Mouse (Mus musculus) kidney, embryonic 16.5 days (tissue): ENCODE measurements at regions not wholly inside any gene's neighbourhood (a gene's known extent, or its start where the extent isn't known, plus 50 kb on each side); places are given as distances from the start of the nearest gene placed in this dataset.

Experiments
- ATAC-seq: fragments of 200-750 bp; cut with Nextera tagmentation; 2 replicates; pipeline ENCODE4 v1.8.0; 2017; ENCODE audit warnings: moderate TSS enrichment; ENCODE audit not compliant: low FRiP score, low TSS enrichment
- H3K27ac ChIP-seq: fragments of 300-500 bp; sonication (generic); 2 replicates; pipeline ENCODE4 v1.5.1; 2014; ENCODE audit warnings: low read length
- H3K27me3 ChIP-seq: fragments of 300-500 bp; sonication (generic); 2 replicates; pipeline ENCODE4 v1.6.1; 2014; ENCODE audit warnings: low read length, control low read depth, mixed read lengths; ENCODE audit not compliant: insufficient read depth
- H3K36me3 ChIP-seq: fragments of 300-500 bp; sonication (generic); 2 replicates; pipeline ENCODE4 v1.6.1; 2014; ENCODE audit warnings: low read length, control low read depth, mixed read lengths; ENCODE audit not compliant: insufficient read depth
- H3K4me1 ChIP-seq: fragments of 300-500 bp; sonication (generic); 2 replicates; pipeline ENCODE4 v1.6.1; 2014; ENCODE audit warnings: low read length, control low read depth, mixed read lengths; ENCODE audit not compliant: insufficient read depth
- H3K4me2 ChIP-seq: fragments of 300-500 bp; sonication (generic); replicated peaks from 2 replicates; pipeline ENCODE4 v1.6.1; 2014; ENCODE audit warnings: low read depth, low read length
- H3K4me3 ChIP-seq: fragments of 300-500 bp; sonication (generic); 2 replicates; pipeline ENCODE4 v1.5.1; 2014; ENCODE audit warnings: mild to moderate bottlenecking, low read length
- H3K9ac ChIP-seq: fragments of 300-500 bp; sonication (generic); replicated peaks from 2 replicates; pipeline ENCODE4 v1.6.1; 2014; ENCODE audit warnings: low read length
- H3K9me3 ChIP-seq: fragments of 300-500 bp; sonication (generic); 2 replicates; pipeline ENCODE4 v1.6.1; 2016; ENCODE audit warnings: low read length, control low read depth
- WGBS: fragments of 180-500 bp; shearing (Covaris S2); extraction: QIAGEN DNeasy Blood & Tissue Kit; methylation state at CpG from one replicate; pipeline ENCODE4 v1.1.7; 2014; 5-methylcytosine and 5-hydroxymethylcytosine counted together

- no peak for ATAC-seq
- no peaks in the 10 kb centered on the region for H3K9me3 ChIP-seq
- no peak overlapping the region for H3K4me2 ChIP-seq
- no peaks in the 10 kb centered on the region for H3K27me3 ChIP-seq
- H3K4me1 ChIP-seq: no peaks in the 10 kb centered on the region
- no peak overlapping the region for H3K27ac ChIP-seq
- no peak overlapping the region for H3K4me3 ChIP-seq
- WGBS: 89% methylated on average over 3 of the region's 3 CpGs
- no peaks in the 10 kb centered on the region for H3K36me3 ChIP-seq
- no peak overlapping the region for H3K9ac ChIP-seq
Measured at GRCm38 (mm10) chr7:83045266-83045665, 178.1 kb downstream of the Mex3b start.

GRCm38 (mm10) chr7:83050011-83050410 lies 182.9 kb downstream of the Mex3b start:
- Histone ChIP-seq H3K9ac (no peak overlapping the region), H3K4me3 (no peak overlapping the region), H3K9me3 (no peaks in the 10 kb centered on the region), H3K4me2 (no peak overlapping the region), H3K27ac (no peak overlapping the region), H3K36me3 (no peaks in the 10 kb centered on the region), H3K4me1 (no peaks in the 10 kb centered on the region), H3K27me3 (no peaks in the 10 kb centered on the region)
- ATAC-seq: no peak
- 30% methylated on average over 3 of the region's 3 CpGs for WGBS

DNA sequence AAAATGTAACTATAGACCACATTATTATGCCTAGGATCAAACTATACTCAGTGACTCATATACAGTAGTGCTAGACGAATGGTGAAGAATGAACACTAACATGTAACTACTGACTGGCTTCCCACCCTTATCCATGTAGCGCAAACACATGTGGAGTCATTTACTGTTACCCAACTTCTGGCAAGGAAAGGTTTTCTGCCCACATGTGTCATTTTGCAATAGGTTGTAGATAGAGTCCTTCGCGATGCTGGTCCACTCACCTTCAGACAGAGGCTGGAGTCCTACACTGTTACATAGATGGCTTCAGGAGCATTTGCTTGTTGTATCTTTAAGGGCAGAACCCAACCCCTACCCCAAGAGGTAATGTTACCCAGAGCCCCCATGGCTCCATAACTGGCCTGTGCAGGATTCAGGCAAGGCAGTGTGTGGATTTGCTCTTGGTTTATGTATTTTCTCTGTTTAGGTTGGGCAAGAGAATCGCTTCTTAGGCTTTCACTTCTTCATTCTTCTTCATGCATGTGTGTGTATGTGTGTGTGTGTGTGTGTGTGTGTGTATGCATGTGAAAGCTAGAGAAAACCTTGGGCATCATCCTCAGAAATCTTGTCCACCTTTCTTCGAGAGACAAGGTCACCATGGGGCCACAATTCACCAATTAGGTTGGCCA lies 183.8 kb downstream of the Mex3b start:
- Histone ChIP-seq H3K4me2 (no peak overlapping the region), H3K27me3 (no peaks in the 10 kb centered on the region), H3K36me3 (no peaks in the 10 kb centered on the region), H3K9me3 (no peaks in the 10 kb centered on the region), H3K9ac (no peak overlapping the region), H3K27ac (no peak overlapping the region), H3K4me3 (no peak overlapping the region), H3K4me1 (no peaks in the 10 kb centered on the region)
- ATAC-seq: no peak
- WGBS: 94% methylated on average over 6 of the region's 6 CpGs

- H3K36me3 ChIP-seq: no peaks in the 10 kb centered on the region
- no peak overlapping the region for H3K9ac ChIP-seq
- H3K27me3 ChIP-seq: no peaks in the 10 kb centered on the region
- WGBS: 82% methylated on average over 13 of the region's 13 CpGs
- H3K27ac ChIP-seq: no peak overlapping the region
- ATAC-seq: no peak
- H3K4me1 ChIP-seq: no peaks in the 10 kb centered on the region
- no peak overlapping the region for H3K4me2 ChIP-seq
- no peak overlapping the region for H3K4me3 ChIP-seq
- no peaks in the 10 kb centered on the region for H3K9me3 ChIP-seq
Measured at GRCm38 (mm10) chr7:83056101-83056935, 189.2 kb downstream of the Mex3b start.

DNA sequence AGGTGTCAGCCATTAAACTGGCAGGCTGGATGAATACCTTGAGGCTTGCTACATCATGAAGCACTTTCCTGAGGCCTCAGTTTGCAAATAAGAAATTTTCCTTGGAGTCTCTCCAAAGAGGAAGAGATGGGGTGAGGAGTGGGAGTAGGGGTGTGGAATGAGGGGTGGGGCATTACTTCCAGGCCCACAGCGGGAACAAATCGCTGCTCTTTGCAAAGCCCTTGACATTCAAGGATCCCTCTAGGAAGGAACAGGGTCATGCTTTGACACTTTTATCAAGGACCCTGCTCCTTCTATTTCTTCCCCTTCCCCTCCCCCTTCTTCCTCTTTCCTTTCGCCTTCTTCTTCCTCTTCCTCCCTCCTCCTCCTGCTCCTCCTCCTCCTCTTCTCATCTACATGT lies 193.2 kb downstream of the Mex3b start:
- Histone ChIP-seq H3K4me3 (no peak overlapping the region), H3K27ac (no peak overlapping the region), H3K36me3 (no peaks in the 10 kb centered on the region), H3K27me3 (no peaks in the 10 kb centered on the region), H3K4me1 (no peaks in the 10 kb centered on the region), H3K4me2 (no peak overlapping the region), H3K9ac (no peak overlapping the region), H3K9me3 (no peaks in the 10 kb centered on the region)
- no peak for ATAC-seq
- WGBS: 46% methylated on average over 3 of the region's 3 CpGs

DNA sequence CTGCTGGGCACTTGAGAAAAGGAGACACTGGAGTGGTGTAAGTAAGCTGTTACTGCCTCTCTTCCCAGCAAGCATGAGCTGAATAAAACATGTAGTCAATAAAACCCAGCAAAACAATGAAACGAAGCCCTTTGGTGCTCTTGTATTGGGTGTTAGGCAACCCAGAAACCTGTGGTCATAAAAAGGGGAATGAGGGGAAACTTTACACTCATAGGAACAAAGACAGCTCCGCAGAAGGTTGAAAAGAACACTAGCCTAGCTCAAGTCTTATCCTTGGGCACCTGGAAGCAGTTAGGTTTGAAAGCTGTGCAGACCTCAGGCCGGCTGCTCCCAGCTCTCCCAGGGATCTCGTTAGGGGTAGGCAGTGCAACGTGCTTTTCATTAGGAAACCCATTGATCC lies 193.6 kb downstream of the Mex3b start:
- no peak overlapping the region for H3K9ac ChIP-seq
- H3K27me3 ChIP-seq: no peaks in the 10 kb centered on the region
- WGBS: 25% methylated on average over 5 of the region's 5 CpGs
- no peaks in the 10 kb centered on the region for H3K4me1 ChIP-seq
- no peak overlapping the region for H3K4me2 ChIP-seq
- no peak overlapping the region for H3K27ac ChIP-seq
- no peaks in the 10 kb centered on the region for H3K9me3 ChIP-seq
- ATAC-seq: no peak
- no peak overlapping the region for H3K4me3 ChIP-seq
- no peaks in the 10 kb centered on the region for H3K36me3 ChIP-seq

DNA sequence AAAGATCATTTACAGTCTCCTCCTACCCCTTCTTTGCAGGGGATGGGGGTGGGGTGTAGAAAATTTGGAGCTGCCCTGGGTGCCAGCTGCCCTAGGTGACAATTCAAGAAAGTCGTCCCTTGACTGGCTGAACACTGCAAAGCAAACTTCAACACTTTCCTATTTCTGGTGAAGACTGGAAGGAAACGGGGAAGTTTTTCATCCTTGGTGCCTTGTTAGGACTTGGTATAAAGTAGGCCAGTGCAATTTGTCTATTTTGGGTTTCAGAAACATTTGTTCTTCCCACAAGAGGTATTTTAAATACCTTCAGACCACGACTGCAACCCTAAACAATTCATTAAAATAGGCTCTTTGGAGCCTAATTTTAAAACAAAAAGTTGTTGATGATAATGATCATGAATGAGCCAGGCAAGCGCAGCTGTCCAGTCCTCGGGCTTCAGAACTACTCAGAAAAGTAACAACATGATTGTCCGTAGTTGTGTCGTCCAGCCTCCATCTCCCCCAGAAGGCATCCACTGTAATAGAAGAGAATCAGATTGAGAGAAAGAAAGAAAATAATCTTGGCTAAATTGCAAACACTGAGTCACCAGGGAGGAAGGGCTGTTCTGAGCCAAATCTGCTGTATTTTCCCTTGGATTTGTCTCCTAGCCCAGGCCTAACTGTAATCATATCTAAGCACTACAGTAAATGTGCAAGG lies 194.2 kb downstream of the Mex3b start:
- 70% methylated on average over 7 of the region's 7 CpGs for WGBS
- no peak for ATAC-seq
- H3K4me3 ChIP-seq: no peak overlapping the region

DNA sequence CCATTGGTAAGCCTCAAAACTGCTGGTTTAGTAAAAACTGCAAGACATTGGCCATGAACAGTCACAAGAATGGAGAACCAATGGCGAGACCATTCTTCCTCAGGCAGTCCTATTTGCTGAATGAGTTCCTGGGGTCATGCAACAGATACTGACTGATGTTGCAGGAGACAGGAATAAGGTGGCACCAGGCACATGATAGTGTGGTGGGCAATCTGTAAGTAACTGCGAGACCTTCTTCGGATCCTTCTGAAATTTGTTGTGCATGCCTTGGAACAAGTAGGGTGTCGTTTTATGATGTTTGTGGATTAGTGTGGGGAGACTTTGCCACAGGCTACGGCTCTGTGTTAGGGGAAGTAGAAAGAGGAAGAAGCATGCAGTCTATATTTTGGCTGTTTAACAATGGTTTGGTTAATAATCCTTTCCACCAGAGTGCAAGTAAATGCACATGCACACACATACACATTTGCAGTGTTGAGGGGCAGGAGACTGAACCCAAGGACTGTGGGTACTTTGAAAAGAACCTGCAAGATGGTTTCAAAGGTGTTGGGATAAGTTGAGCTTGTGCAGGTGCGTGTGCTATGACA lies 194.9 kb downstream of the Mex3b start:
- Histone ChIP-seq H3K4me2 (no peak overlapping the region), H3K4me1 (no peaks in the 10 kb centered on the region), H3K9ac (no peak overlapping the region), H3K27ac (no peak overlapping the region), H3K9me3 (no peaks in the 10 kb centered on the region), H3K4me3 (no peak overlapping the region), H3K36me3 (no peaks in the 10 kb centered on the region), H3K27me3 (no peaks in the 10 kb centered on the region)
- 92% methylated on average over 6 of the region's 6 CpGs for WGBS
- no peak for ATAC-seq

More for the DNA sequence above, 194.2 kb downstream of the Mex3b start:
- H3K4me2 ChIP-seq: no peak overlapping the region
- H3K36me3 ChIP-seq: no peaks in the 10 kb centered on the region
- no peak overlapping the region for H3K9ac ChIP-seq
- H3K27me3 ChIP-seq: no peaks in the 10 kb centered on the region
- no peak overlapping the region for H3K27ac ChIP-seq
- no peaks in the 10 kb centered on the region for H3K9me3 ChIP-seq
- H3K4me1 ChIP-seq: no peaks in the 10 kb centered on the region

- no peaks in the 10 kb centered on the region for H3K36me3 ChIP-seq
- no peak overlapping the region for H3K4me2 ChIP-seq
- no peaks in the 10 kb centered on the region for H3K27me3 ChIP-seq
- H3K4me3 ChIP-seq: no peak overlapping the region
- H3K9ac ChIP-seq: no peak overlapping the region
- no peaks in the 10 kb centered on the region for H3K4me1 ChIP-seq
- H3K27ac ChIP-seq: no peak overlapping the region
- no peak for ATAC-seq
- no peaks in the 10 kb centered on the region for H3K9me3 ChIP-seq
- 82% methylated on average over 3 of the region's 3 CpGs for WGBS
Measured at GRCm38 (mm10) chr7:83063559-83063958, 196.4 kb downstream of the Mex3b start.
